Mouse (Mus musculus) forebrain, embryonic 13.5 days (tissue): Measurements from ENCODE around the gene Gm49711. TPM values are rescaled to one million over a fixed set of nuclear protein-coding genes. Genes with fewer than 3 reads are reported as not detected.

Experiments used
- ATAC-seq: fragments of 200-750 bp; cut with Nextera tagmentation; 2 replicates; pipeline ENCODE4 v1.8.0; 2017
- H3K27ac ChIP-seq: fragments of 300-500 bp; sonication (generic); 2 replicates; pipeline ENCODE4 v1.5.1; 2015; ENCODE audit warnings: inconsistent platforms, mild to moderate bottlenecking, moderate library complexity
- H3K27me3 ChIP-seq: fragments of 300-500 bp; sonication (generic); 2 replicates; pipeline ENCODE4 v1.6.1; 2015; ENCODE audit warnings: mild to moderate bottlenecking, inconsistent platforms
- H3K36me3 ChIP-seq: fragments of 300-500 bp; sonication (generic); 2 replicates; pipeline ENCODE4 v1.6.1; 2015; ENCODE audit warnings: mild to moderate bottlenecking, inconsistent platforms; ENCODE audit not compliant: poor library complexity, severe bottlenecking
- H3K4me1 ChIP-seq: fragments of 300-500 bp; sonication (generic); 2 replicates; pipeline ENCODE4 v1.6.1; 2015; ENCODE audit warnings: inconsistent platforms
- H3K4me2 ChIP-seq: fragments of 300-500 bp; sonication (generic); 2 replicates; pipeline ENCODE4 v1.6.1; 2015; ENCODE audit warnings: inconsistent platforms, mild to moderate bottlenecking, moderate library complexity
- H3K4me3 ChIP-seq: fragments of 300-500 bp; sonication (generic); 2 replicates; pipeline ENCODE4 v1.5.1; 2015; ENCODE audit warnings: mild to moderate bottlenecking, inconsistent platforms
- H3K9ac ChIP-seq: fragments of 300-500 bp; sonication (generic); 2 replicates; pipeline ENCODE4 v1.6.1; 2015; ENCODE audit warnings: mild to moderate bottlenecking, inconsistent platforms
- H3K9me3 ChIP-seq: fragments of 300-500 bp; sonication (generic); replicated peaks from 2 replicates; pipeline ENCODE4 v1.6.1; 2016; ENCODE audit warnings: inconsistent platforms
- WGBS: fragments of 180-500 bp; shearing (Covaris S2); methylation state at CpG from one replicate; pipeline ENCODE4 v1.1.7; 2015; 5-methylcytosine and 5-hydroxymethylcytosine counted together
- polyA plus RNA-seq: library from polyadenylated mRNA; unstranded; fragments of >200 nt; fragmentation: Nextera tagmentation; extraction: Ambion mirVana; gene quantifications from 2 replicates; pipeline ENCODE4 v1.2.1, GENCODE M21; 2015

The Gm49711 gene
- polyA plus RNA-seq, result 0.18 and 0.21 TPM in 2 replicates

- Histone ChIP-seq H3K27ac (peak within 1 kb of the TSS; percentile 79), H3K36me3 (peaks cover 25% of the 10 kb centered on the region), H3K4me3 (peak within 1 kb of the TSS; percentile 87), H3K4me2 (peak within 1 kb of the TSS; percentile 83), H3K9ac (peak within 1 kb of the TSS; percentile 84), H3K9me3 (peaks cover 10% of the 10 kb centered on the region), H3K4me1 (peaks cover 29% of the 10 kb centered on the region), H3K27me3 (no peaks in the 10 kb centered on the region)
- ATAC-seq, result peak; percentile 94
- under 1% methylated on average over 64 of the region's 99 CpGs for WGBS
These were observed at the start of gene Gm49711, which contains the start of the genes Mrps6 and Slc5a3 for GRCm38 (mm10) chr16:92057852-92058643. Gm49711 (plus strand) TSS chr16:92058316. Mrps6 (plus strand) TSS chr16:92058270. Slc5a3 (plus strand) TSS chr16:92058322.

GRCm38 (mm10) chr16:92009586-92009985 lies 48.5 kb upstream of the Gm49711 start:
- Histone ChIP-seq H3K27me3 (no peaks in the 10 kb centered on the region), H3K9ac (no peak overlapping the region), H3K27ac (no peak overlapping the region), H3K4me2 (no peak overlapping the region), H3K9me3 (peaks cover 4% of the 10 kb centered on the region; the same call in 1 of the 2 replicates), H3K36me3 (no peaks in the 10 kb centered on the region), H3K4me1 (no peaks in the 10 kb centered on the region), H3K4me3 (no peak overlapping the region)
- WGBS, result 90% methylated on average over 2 of the region's 2 CpGs
- no peak for ATAC-seq

- ATAC-seq, result no peak
- WGBS, result 91% methylated on average over 8 of the region's 8 CpGs
- Histone ChIP-seq H3K4me1 (peaks cover 14% of the 10 kb centered on the region), H3K27me3 (no peaks in the 10 kb centered on the region), H3K4me2 (no peak overlapping the region), H3K4me3 (no peak overlapping the region), H3K27ac (no peak overlapping the region), H3K9ac (no peak overlapping the region), H3K9me3 (no peaks in the 10 kb centered on the region), H3K36me3 (no peaks in the 10 kb centered on the region)
These were observed 41.3 kb upstream of the Gm49711 start for GRCm38 (mm10) chr16:92016792-92017191.

- H3K9me3 ChIP-seq, result no peaks in the 10 kb centered on the region
- no peaks in the 10 kb centered on the region for H3K27me3 ChIP-seq
- H3K9ac ChIP-seq, result peak overlapping the region; percentile 62
- peak overlapping the region; percentile 63 for H3K4me2 ChIP-seq
- peak overlapping the region; percentile 38 for H3K4me3 ChIP-seq
- WGBS, result 5% methylated on average over 26 of the region's 26 CpGs
- H3K36me3 ChIP-seq, result no peaks in the 10 kb centered on the region
- peak; percentile 86 for ATAC-seq
- H3K4me1 ChIP-seq, result peaks cover 14% of the 10 kb centered on the region
- peak overlapping the region; percentile 35; the same call in 1 of the 2 replicates for H3K27ac ChIP-seq
These were observed 38.7 kb upstream of the Gm49711 start for GRCm38 (mm10) chr16:92019141-92020118.

- WGBS, result 82% methylated on average over 12 of the region's 12 CpGs
- no peak for ATAC-seq
- Histone ChIP-seq H3K4me1 (peaks cover 14% of the 10 kb centered on the region), H3K27ac (no peak overlapping the region), H3K9me3 (no peaks in the 10 kb centered on the region), H3K9ac (no peak overlapping the region), H3K4me2 (no peak overlapping the region), H3K4me3 (no peak overlapping the region), H3K27me3 (no peaks in the 10 kb centered on the region), H3K36me3 (no peaks in the 10 kb centered on the region)
These were observed 36.3 kb upstream of the Gm49711 start for GRCm38 (mm10) chr16:92021656-92022400.

- Histone ChIP-seq H3K9ac (no peak overlapping the region), H3K36me3 (no peaks in the 10 kb centered on the region), H3K27ac (no peak overlapping the region), H3K4me3 (no peak overlapping the region), H3K27me3 (no peaks in the 10 kb centered on the region), H3K4me1 (peaks cover 14% of the 10 kb centered on the region), H3K9me3 (no peaks in the 10 kb centered on the region), H3K4me2 (no peak overlapping the region)
- WGBS, result 65% methylated on average over 20 of the region's 20 CpGs
- ATAC-seq, result no peak
These were observed 35.4 kb upstream of the Gm49711 start for GRCm38 (mm10) chr16:92022494-92023283.

- 94% methylated on average over 3 of the region's 3 CpGs for WGBS
- Histone ChIP-seq H3K36me3 (no peaks in the 10 kb centered on the region), H3K4me3 (no peak overlapping the region), H3K4me2 (no peak overlapping the region), H3K27ac (no peak overlapping the region), H3K4me1 (no peaks in the 10 kb centered on the region), H3K9me3 (no peaks in the 10 kb centered on the region), H3K27me3 (no peaks in the 10 kb centered on the region), H3K9ac (no peak overlapping the region)
- no peak for ATAC-seq
These were observed 24.8 kb upstream of the Gm49711 start for GRCm38 (mm10) chr16:92033286-92033685.

- Histone ChIP-seq H3K4me1 (no peaks in the 10 kb centered on the region), H3K27me3 (no peaks in the 10 kb centered on the region), H3K4me3 (no peak overlapping the region), H3K27ac (no peak overlapping the region), H3K9ac (no peak overlapping the region), H3K36me3 (no peaks in the 10 kb centered on the region), H3K4me2 (no peak overlapping the region), H3K9me3 (no peaks in the 10 kb centered on the region)
- 75% methylated on average over 5 of the region's 5 CpGs for WGBS
- ATAC-seq, result no peak
These were observed 23.4 kb upstream of the Gm49711 start for GRCm38 (mm10) chr16:92034676-92035075.

- Histone ChIP-seq H3K4me1 (no peaks in the 10 kb centered on the region), H3K9ac (no peak overlapping the region), H3K27me3 (no peaks in the 10 kb centered on the region), H3K27ac (no peak overlapping the region), H3K9me3 (no peaks in the 10 kb centered on the region), H3K4me3 (no peak overlapping the region), H3K36me3 (no peaks in the 10 kb centered on the region), H3K4me2 (no peak overlapping the region)
- 78% methylated on average over 8 of the region's 8 CpGs for WGBS
- no peak for ATAC-seq
These were observed 21.4 kb upstream of the Gm49711 start for GRCm38 (mm10) chr16:92036701-92037100.

GRCm38 (mm10) chr16:92037891-92038607 lies 20.1 kb upstream of the Gm49711 start:
- Histone ChIP-seq H3K36me3 (no peaks in the 10 kb centered on the region), H3K4me1 (no peaks in the 10 kb centered on the region), H3K9me3 (no peaks in the 10 kb centered on the region), H3K27me3 (no peaks in the 10 kb centered on the region), H3K9ac (no peak overlapping the region), H3K27ac (no peak overlapping the region), H3K4me3 (no peak overlapping the region), H3K4me2 (no peak overlapping the region)
- 92% methylated on average over 21 of the region's 21 CpGs for WGBS
- ATAC-seq, result no peak
